Mouse (Mus musculus) layer of hippocampus, postnatal 10 days (tissue): Measurements from ENCODE around the gene Phf8. TPM values are rescaled to one million over a fixed set of nuclear protein-coding genes. Genes with fewer than 3 reads are reported as not detected.
"Not testable (repeated sequence)": the region's sequence is repeated elsewhere in the genome, so short reads cannot be mapped to it uniquely, and the experiment has no call there.

Source experiments
- DNase-seq, 2 experiments: peaks; one replicate each; pipeline ENCODE4 v3.0.0; 2021; ENCODE audit warnings: low spot score in 2 of 2
- long read RNA-seq: library from polyadenylated mRNA; stranded (forward); transcript quantifications from one replicate; pipeline ENCODE4 v2.0.0, GENCODE M21; 2023
- total RNA-seq, 2 experiments: library from RNA; stranded (reverse); gene quantifications; 2 replicates each; pipeline ENCODE4 v1.2.3; 2021

The Phf8 gene
- total RNA-seq, result 10 to 100 TPM; 30.8 to 32.5 TPM
- long read RNA-seq, full-length matches to known transcripts, result 1 of 6 reads
- long read RNA-seq, partial matches to known transcripts, result 0 of 6 reads
- long read RNA-seq, other reads (novel, unspliced or antisense), result 5 of 6 reads

- DNase-seq, result peak; percentile 91 to 92
These were observed at the start of gene Phf8 for GRCm38 (mm10) chrX:151520458-151521322. Gene Phf8 (plus strand): TSS chrX:151520672.

- no peak for DNase-seq
These were observed 32.3 kb upstream of the Phf8 start for GRCm38 (mm10) chrX:151488128-151488527.

- not testable (repeated sequence) for DNase-seq
These were observed 27.2 kb upstream of the Phf8 start for GRCm38 (mm10) chrX:151493269-151493668.

GRCm38 (mm10) chrX:151496596-151496995, 23.9 kb upstream of the Phf8 start:
- no peak for DNase-seq

- DNase-seq, result no peak
These were observed 11.9 kb upstream of the Phf8 start for GRCm38 (mm10) chrX:151508536-151508935.

- DNase-seq, result no peak
These were observed 10.6 kb upstream of the Phf8 start for GRCm38 (mm10) chrX:151509906-151510305.

- no peak for DNase-seq
These were observed 7.4 kb upstream of the Phf8 start for GRCm38 (mm10) chrX:151513066-151513465.

GRCm38 (mm10) chrX:151513694-151514093, 6.8 kb upstream of the Phf8 start:
- DNase-seq, result no peak

- DNase-seq, result no peak
These were observed 2.3 kb upstream of the Phf8 start for GRCm38 (mm10) chrX:151518181-151518580.

- no peak for DNase-seq
These were observed 380 bp upstream of the Phf8 start for GRCm38 (mm10) chrX:151520127-151520457.

- peak; percentile 4 to 14 for DNase-seq
These were observed 1.5 kb downstream of the Phf8 start for GRCm38 (mm10) chrX:151521786-151522522.

GRCm38 (mm10) chrX:151553356-151553755, 32.9 kb downstream of the Phf8 start:
- no peak for DNase-seq

- DNase-seq, result no peak
These were observed 54.7 kb downstream of the Phf8 start for GRCm38 (mm10) chrX:151575166-151575565.

- no peak for DNase-seq
These were observed 122.9 kb downstream of the Phf8 start for GRCm38 (mm10) chrX:151643386-151643785.

- no peak for DNase-seq
These were observed 133.3 kb downstream of the Phf8 start for GRCm38 (mm10) chrX:151653744-151654143.

- no peak for DNase-seq
These were observed 154.2 kb downstream of the Phf8 start for GRCm38 (mm10) chrX:151674492-151675171.

Other genes starting within 250 kb of the Phf8 start
- gene Fam120c, start 176.5 kb upstream of the Phf8 start, total RNA-seq, result 10 to 100 TPM; 41.8 to 43.0 TPM